23 mouse cellular contexts compared by ENCODE assay signal in the genomic region with DNA sequence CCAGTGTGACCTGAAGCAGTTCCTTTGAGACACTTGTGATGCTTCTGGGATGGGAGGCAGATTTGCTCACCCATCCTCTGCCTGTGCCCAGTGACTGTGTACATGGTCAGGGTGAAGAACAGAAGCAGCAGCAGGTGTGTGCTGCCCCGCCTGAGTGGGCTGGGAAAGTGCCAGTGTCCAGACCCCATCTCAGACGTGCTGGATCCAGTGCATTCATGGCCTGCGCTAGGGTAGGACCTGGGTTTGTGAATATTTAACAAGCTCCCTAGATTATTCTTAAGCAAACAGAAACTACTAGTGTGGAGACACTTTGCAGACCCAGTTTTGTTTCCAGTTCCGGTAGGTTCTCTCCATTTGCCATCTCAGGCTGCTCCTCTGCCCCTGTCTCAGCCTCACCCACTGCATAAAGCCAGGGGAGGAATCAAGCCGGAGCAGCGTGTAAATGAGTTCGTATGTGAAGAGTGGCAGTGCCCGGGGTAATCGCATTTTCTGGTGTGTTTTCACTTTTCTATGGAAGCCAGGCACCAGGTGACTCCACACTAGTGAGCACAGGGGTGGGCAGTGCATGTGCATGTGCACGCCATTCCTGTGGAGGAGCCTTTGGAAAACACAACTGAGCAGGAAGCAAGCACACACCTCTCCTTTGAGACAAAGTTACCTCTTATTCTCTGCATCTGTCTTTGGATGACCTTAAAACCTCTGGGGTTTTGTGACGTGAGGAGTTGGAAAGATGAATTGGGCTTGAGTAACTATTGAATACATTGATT.
DNase-seq lines count a peak whose midpoint lies in the region; ATAC-seq and TF ChIP-seq lines count a peak whose summit lies in the region.
"Had no signal": no experiment of that assay in that cellular context is flagged by ENCODE, and none has a peak within 500 bp of the region (broad histone marks: within the 10 kb centered on the region; RNA-seq: fewer than 3 reads in every experiment).

No protein-coding gene starts in this region.

- no peak overlapping the region for H3K9ac ChIP-seq in ES-E14 (ENCODE audit: insufficient read depth, low read depth, low read length, poor library complexity, severe bottlenecking)
- H3K9ac ChIP-seq in stomach, embryonic 15.5 days: no peak overlapping the region
- H3K9ac ChIP-seq: forebrain, postnatal 0 days; hindbrain, embryonic 15.5 days; liver, embryonic 15.5 days; lung, embryonic 15.5 days; midbrain, embryonic 15.5 days; neural tube, embryonic 12.5 days had no signal

- H3K27me3 ChIP-seq in stomach, embryonic 15.5 days (replicated peaks): no peaks in the 10 kb centered on the region
- H3K27me3 ChIP-seq: hindbrain, embryonic 15.5 days; liver, embryonic 15.5 days; lung, embryonic 15.5 days; midbrain, embryonic 15.5 days; neural tube, embryonic 12.5 days had no signal

- no peaks in the 10 kb centered on the region for H3K9me3 ChIP-seq in ES-E14 (ENCODE audit: control insufficient read depth, insufficient read depth, low read depth, low read length)
- no peaks in the 10 kb centered on the region for H3K9me3 ChIP-seq in stomach, embryonic 15.5 days
- H3K9me3 ChIP-seq: embryonic facial prominence, embryonic 10.5 days; heart, embryonic 10.5 days; hindbrain, embryonic 15.5 days; liver, embryonic 15.5 days; lung, embryonic 15.5 days; midbrain, embryonic 15.5 days; neural tube, embryonic 12.5 days had no signal

- DNase-seq in heart, adult 11 months: peak; percentile 74
- no peak for DNase-seq in heart, adult 18-20 months
- DNase-seq in ES-E14 (ENCODE audit: low read depth, low spot score): no peak
- peak; percentile 48 for DNase-seq in kidney, postnatal 10 days
- no peak for DNase-seq in gastrocnemius, postnatal 4 days (ENCODE audit: low spot score in 2 of 2)
- DNase-seq in heart, postnatal 14 days: no peak
- DNase-seq: adrenal gland, postnatal 25 days; cerebellum, adult 8-10 months; forebrain, postnatal 0 days; gastrocnemius, postnatal 25 days; lung, postnatal 36 days; right cerebral cortex, postnatal 25 days; spleen, adult 18-20 months; thymus, adult 18-20 months; thymus, postnatal 36 days had no signal

- H3K4me1 ChIP-seq in ES-E14 (ENCODE audit: control insufficient read depth in 2 of 2, insufficient read depth in 2 of 2, low read length in 2 of 2, poor library complexity in 1 of 2): no peaks in the 10 kb centered on the region
- no peaks in the 10 kb centered on the region for H3K4me1 ChIP-seq in stomach, embryonic 15.5 days
- H3K4me1 ChIP-seq: embryonic facial prominence, embryonic 10.5 days; heart, embryonic 10.5 days; hindbrain, embryonic 15.5 days; liver, embryonic 15.5 days; lung, embryonic 15.5 days; midbrain, embryonic 15.5 days; neural tube, embryonic 12.5 days had no signal

- in situ Hi-C loops in ES-E14 (cut with MboI; ENCODE audit: low sequenced_read_pairs in 2 of 2, unreplicated experiment in 2 of 2): no loop called here

- peak overlapping the region; percentile 33 for H3K4me2 ChIP-seq in stomach, embryonic 15.5 days
- H3K4me2 ChIP-seq: hindbrain, embryonic 15.5 days; liver, embryonic 15.5 days; lung, embryonic 15.5 days; midbrain, embryonic 15.5 days; neural tube, embryonic 12.5 days had no signal

- peak; percentile 82 for ATAC-seq in stomach, embryonic 15.5 days (ENCODE audit: insufficient read depth, low FRiP score, low read depth)
- ATAC-seq: forebrain, postnatal 0 days; midbrain, embryonic 15.5 days had no signal

- H3K4me3 ChIP-seq in ES-E14 (ENCODE audit: insufficient read depth in 1 of 2, low read depth in 1 of 2, low read length in 2 of 2, poor library complexity in 1 of 2, severe bottlenecking in 1 of 2): no peak overlapping the region
- H3K4me3 ChIP-seq in stomach, embryonic 15.5 days (replicated peaks): no peak overlapping the region
- H3K4me3 ChIP-seq: embryonic facial prominence, embryonic 10.5 days; heart, embryonic 10.5 days; hindbrain, embryonic 15.5 days; liver, embryonic 15.5 days; lung, embryonic 15.5 days; midbrain, embryonic 15.5 days; neural tube, embryonic 12.5 days had no signal

- intact Hi-C loops in heart, postnatal 14 days (cut with DNase I): no loop called here

- 77% methylated on average over 11 of the region's 11 CpGs for WGBS in stomach, embryonic 15.5 days

- H3K27ac ChIP-seq in ES-E14 (ENCODE audit: insufficient read depth, low read depth, low read length, poor library complexity, severe bottlenecking): peak overlapping the region; percentile 22; the same call in 1 of the 2 replicates
- H3K27ac ChIP-seq in stomach, embryonic 15.5 days: peak overlapping the region; percentile 73
- H3K27ac ChIP-seq: embryonic facial prominence, embryonic 10.5 days; heart, embryonic 10.5 days; hindbrain, embryonic 15.5 days; liver, embryonic 15.5 days; lung, embryonic 15.5 days; midbrain, embryonic 15.5 days; neural tube, embryonic 12.5 days had no signal

- no peaks in the 10 kb centered on the region for H3K36me3 ChIP-seq in ES-E14 (ENCODE audit: control insufficient read depth, insufficient read depth, low read length, poor library complexity, severe bottlenecking)
- H3K36me3 ChIP-seq in stomach, embryonic 15.5 days: no peaks in the 10 kb centered on the region
- H3K36me3 ChIP-seq: embryonic facial prominence, embryonic 10.5 days; heart, embryonic 10.5 days; hindbrain, embryonic 15.5 days; liver, embryonic 15.5 days; lung, embryonic 15.5 days; midbrain, embryonic 15.5 days; neural tube, embryonic 12.5 days had no signal

TF ChIP-seq in ES-E14, 5 proteins besides CTCF, POLR2A, EP300 and RAD21:
- TF ChIP-seq CHD2 (IDR thresholded peaks at IDR 0.05; ENCODE audit: low read depth, low read length): no peak
- no peak for TF ChIP-seq ZNF384 (IDR thresholded peaks at IDR 0.05; ENCODE audit: low read depth, low read length)
- TF ChIP-seq MAFK (IDR thresholded peaks at IDR 0.05; ENCODE audit: insufficient read depth, low read depth, low read length): no peak
- no peak for TF ChIP-seq HCFC1 (IDR thresholded peaks at IDR 0.05; ENCODE audit: borderline replicate concordance, insufficient read depth, low read length)
- no peak for TF ChIP-seq ZC3H11A (IDR thresholded peaks at IDR 0.05; ENCODE audit: borderline replicate concordance, low read depth, low read length)

Comparison
In these comparisons a context has a peak if more than half of its experiments do, and no peak if none do; other contexts are left out.
1. DNase-seq: peak in heart, adult 11 months (single experiment) and kidney, postnatal 10 days (single experiment); none in heart, adult 18-20 months (0 of 2), ES-E14 (single experiment), gastrocnemius, postnatal 4 days (0 of 2) and heart, postnatal 14 days (0 of 2).